Mouse (Mus musculus) testis, adult 2 months (tissue): ENCODE measurements around the gene 4930563M21Rik.

Experiments used
- CTCF ChIP-seq: fragments of 200-500 bp; IDR thresholded peaks from 2 replicates; pipeline ENCODE4 v1.5.1; 2012; ENCODE audit warnings: low read depth, mild to moderate bottlenecking, inconsistent platforms, low read length, moderate library complexity; ENCODE audit not compliant: control insufficient read depth, insufficient read depth, insufficient replicate concordance
- POLR2A ChIP-seq: fragments of 200-500 bp; IDR thresholded peaks from 2 replicates; pipeline ENCODE4 v1.6.1; 2012; ENCODE audit warnings: low read depth, mild to moderate bottlenecking, inconsistent platforms, low read length, moderate library complexity; ENCODE audit not compliant: control insufficient read depth

DNA sequence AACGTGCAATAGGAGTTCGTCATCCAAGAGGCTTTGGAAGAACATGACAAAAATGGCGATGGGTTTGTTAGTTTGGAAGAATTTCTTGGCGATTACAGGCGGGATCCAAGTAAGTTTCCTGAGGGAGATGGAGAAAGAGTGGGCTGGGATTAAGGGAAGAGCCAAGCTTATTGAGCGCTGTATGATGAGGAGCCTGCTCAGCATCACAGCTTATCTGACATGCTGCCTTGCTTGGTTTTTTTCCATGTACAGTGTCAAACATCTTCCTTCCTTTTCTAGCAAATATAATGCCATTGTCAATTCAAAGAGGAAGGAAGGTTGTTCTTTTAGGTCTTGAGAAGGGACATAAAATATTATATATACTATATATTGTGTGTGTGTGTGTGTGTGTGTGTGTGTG, 45.8 kb upstream of the 4930563M21Rik start:
- TF ChIP-seq POLR2A (no peak), CTCF (no peak)
